12 mouse cellular contexts compared by ENCODE assay signal in genomic region chr2:6261718-6262117, GRCm38 (mm10). TPM values are rescaled to one million over a fixed set of nuclear protein-coding genes. Genes with fewer than 3 reads are reported as not detected.
DNase-seq lines count a peak whose midpoint lies in the region; ATAC-seq lines count a peak whose summit lies in the region.
"Had no signal": no experiment of that assay in that cellular context is flagged by ENCODE, and none has a peak within 500 bp of the region (broad histone marks: within the 10 kb centered on the region; RNA-seq: fewer than 3 reads in every experiment).

No protein-coding gene starts in this region.

- DNase-seq in embryonic facial prominence, embryonic 11.5 days (ENCODE audit: low spot score): no peak
- DNase-seq in frontal cortex, postnatal 14 days (ENCODE audit: low spot score in 2 of 2): no peak
- no peak for DNase-seq in embryo, embryonic 10 days (ENCODE audit: low spot score)
- DNase-seq: cerebellum, postnatal 36 days had no signal

- H3K9ac ChIP-seq in heart, embryonic 12.5 days: no peak overlapping the region
- no peak overlapping the region for H3K9ac ChIP-seq in heart, embryonic 11.5 days (ENCODE audit: low read depth, low read length)
- H3K9ac ChIP-seq in embryonic facial prominence, embryonic 11.5 days (replicated peaks; ENCODE audit: low read length): peak overlapping the region; percentile 1; the same call in 1 of the 2 replicates
- H3K9ac ChIP-seq in hindbrain, embryonic 12.5 days: no peak overlapping the region
- H3K9ac ChIP-seq in midbrain, embryonic 13.5 days (replicated peaks): no peak overlapping the region

- peaks cover 23% of the 10 kb centered on the region for H3K4me1 ChIP-seq in heart, embryonic 12.5 days (replicated peaks)
- H3K4me1 ChIP-seq in heart, embryonic 11.5 days (ENCODE audit: control insufficient read depth, insufficient read depth, low read length): no peaks in the 10 kb centered on the region; the same call in 1 of the 2 replicates
- H3K4me1 ChIP-seq in embryonic facial prominence, embryonic 11.5 days (ENCODE audit: control insufficient read depth, insufficient read depth, low read length): no peaks in the 10 kb centered on the region
- H3K4me1 ChIP-seq in hindbrain, embryonic 12.5 days: peaks cover 6% of the 10 kb centered on the region; the same call in 1 of the 2 replicates
- H3K4me1 ChIP-seq in midbrain, embryonic 13.5 days (replicated peaks): peaks cover 12% of the 10 kb centered on the region

- ATAC-seq in heart, embryonic 12.5 days (ENCODE audit: insufficient number of reproducible peaks, low FRiP score): no peak
- no peak for ATAC-seq in heart, embryonic 11.5 days (replicated peaks; ENCODE audit: insufficient number of reproducible peaks, low FRiP score, low TSS enrichment)
- ATAC-seq in embryonic facial prominence, embryonic 11.5 days (replicated peaks; ENCODE audit: insufficient number of reproducible peaks, low FRiP score, low TSS enrichment, low read depth): no peak
- ATAC-seq in hindbrain, embryonic 12.5 days (ENCODE audit: low FRiP score): no peak
- ATAC-seq in midbrain, embryonic 13.5 days: no peak
- ATAC-seq in cerebellum, adult (ENCODE audit: insufficient number of reproducible peaks, low FRiP score, low TSS enrichment): no peak

- H3K4me3 ChIP-seq in heart, embryonic 12.5 days: no peak overlapping the region
- no peak overlapping the region for H3K4me3 ChIP-seq in heart, embryonic 11.5 days (ENCODE audit: low read depth, low read length)
- no peak overlapping the region for H3K4me3 ChIP-seq in embryonic facial prominence, embryonic 11.5 days (ENCODE audit: low read depth, low read length)
- no peak overlapping the region for H3K4me3 ChIP-seq in hindbrain, embryonic 12.5 days
- H3K4me3 ChIP-seq in midbrain, embryonic 13.5 days (replicated peaks): no peak overlapping the region
- H3K4me3 ChIP-seq: left cerebral cortex, adult 2 months had no signal

- H3K27ac ChIP-seq in heart, embryonic 12.5 days (ENCODE audit: poor library complexity, severe bottlenecking): peak overlapping the region; percentile 48
- H3K27ac ChIP-seq in heart, embryonic 11.5 days (ENCODE audit: low read depth, low read length): no peak overlapping the region
- 0 out of 2 replicates have a peak overlapping the region, but pooled peaks have one; percentile 8 for H3K27ac ChIP-seq in embryonic facial prominence, embryonic 11.5 days (replicated peaks; ENCODE audit: low read depth, low read length)
- H3K27ac ChIP-seq in hindbrain, embryonic 12.5 days: peak overlapping the region; percentile 30
- peak overlapping the region; percentile 80 for H3K27ac ChIP-seq in midbrain, embryonic 13.5 days
- H3K27ac ChIP-seq: kidney, postnatal 0 days; left cerebral cortex, adult 2 months had no signal

- 82% methylated on average over 9 of the region's 9 CpGs for WGBS in heart, embryonic 12.5 days
- WGBS in heart, embryonic 11.5 days (ENCODE audit: insufficient replicate concordance): 81% methylated on average over 9 of the region's 9 CpGs
- 59% methylated on average over 9 of the region's 9 CpGs for WGBS in embryonic facial prominence, embryonic 11.5 days
- 51% methylated on average over 9 of the region's 9 CpGs for WGBS in hindbrain, embryonic 12.5 days
- 29% methylated on average over 9 of the region's 9 CpGs for WGBS in midbrain, embryonic 13.5 days

- H3K36me3 ChIP-seq in heart, embryonic 12.5 days: no peaks in the 10 kb centered on the region
- no peaks in the 10 kb centered on the region for H3K36me3 ChIP-seq in heart, embryonic 11.5 days (ENCODE audit: control insufficient read depth, insufficient read depth, low read length)
- no peaks in the 10 kb centered on the region for H3K36me3 ChIP-seq in embryonic facial prominence, embryonic 11.5 days (replicated peaks; ENCODE audit: control insufficient read depth, insufficient read depth, low read depth, low read length)
- H3K36me3 ChIP-seq in hindbrain, embryonic 12.5 days: no peaks in the 10 kb centered on the region
- H3K36me3 ChIP-seq in midbrain, embryonic 13.5 days: no peaks in the 10 kb centered on the region
- H3K36me3 ChIP-seq: G1E had no signal

- H3K27me3 ChIP-seq in heart, embryonic 12.5 days (replicated peaks): no peaks in the 10 kb centered on the region
- no peaks in the 10 kb centered on the region for H3K27me3 ChIP-seq in heart, embryonic 11.5 days (ENCODE audit: control insufficient read depth, insufficient read depth, low read length)
- no peaks in the 10 kb centered on the region for H3K27me3 ChIP-seq in embryonic facial prominence, embryonic 11.5 days (ENCODE audit: control insufficient read depth, insufficient read depth, low read length)
- H3K27me3 ChIP-seq in hindbrain, embryonic 12.5 days: 0 out of 2 replicates have a peak, but pooled peaks cover 6% of the 10 kb centered on the region
- peaks cover 28% of the 10 kb centered on the region for H3K27me3 ChIP-seq in midbrain, embryonic 13.5 days

- peaks cover 6% of the 10 kb centered on the region for H3K9me3 ChIP-seq in heart, embryonic 12.5 days (replicated peaks)
- H3K9me3 ChIP-seq in heart, embryonic 11.5 days (replicated peaks; ENCODE audit: control insufficient read depth, low read length): no peaks in the 10 kb centered on the region
- no peaks in the 10 kb centered on the region for H3K9me3 ChIP-seq in embryonic facial prominence, embryonic 11.5 days (replicated peaks; ENCODE audit: control insufficient read depth, low read length)
- H3K9me3 ChIP-seq in hindbrain, embryonic 12.5 days (replicated peaks): peaks cover 5% of the 10 kb centered on the region; the same call in 1 of the 2 replicates
- H3K9me3 ChIP-seq in midbrain, embryonic 13.5 days: peaks cover 10% of the 10 kb centered on the region; the same call in 1 of the 2 replicates

- H3K4me2 ChIP-seq in heart, embryonic 12.5 days: no peak overlapping the region
- H3K4me2 ChIP-seq in heart, embryonic 11.5 days: no peak overlapping the region
- no peak overlapping the region for H3K4me2 ChIP-seq in embryonic facial prominence, embryonic 11.5 days (ENCODE audit: low read depth, low read length)
- H3K4me2 ChIP-seq in hindbrain, embryonic 12.5 days (replicated peaks): 0 out of 2 replicates have a peak overlapping the region, but pooled peaks have one; percentile 7
- peak overlapping the region; percentile 1; the same call in 1 of the 2 replicates for H3K4me2 ChIP-seq in midbrain, embryonic 13.5 days (replicated peaks)

RNA-seq across cellular contexts. Expression of gene Echdc3, which starts 48.9 kb away (rescaled TPM):
- 7.3 and 7.5 TPM in 2 replicates for polyA plus RNA-seq in heart, embryonic 12.5 days (2016; fragmentation: Nextera tagmentation; extraction: Ambion mirVana)
- polyA plus RNA-seq in heart, embryonic 11.5 days (2014; fragmentation: Nextera tagmentation; extraction: Ambion mirVana): 6.7 and 8.8 TPM in 2 replicates
- 2.0 and 3.2 TPM in 2 replicates for polyA plus RNA-seq in embryonic facial prominence, embryonic 11.5 days (2014; fragmentation: Nextera tagmentation; extraction: Ambion mirVana)
- polyA plus RNA-seq in hindbrain, embryonic 12.5 days (2016; fragmentation: Nextera tagmentation; extraction: Ambion mirVana): 2.8 and 3.0 TPM in 2 replicates
- polyA plus RNA-seq in midbrain, embryonic 13.5 days (2015; fragmentation: Nextera tagmentation; extraction: Ambion mirVana): 1.9 and 2.3 TPM in 2 replicates
- polyA plus RNA-seq: G1E had no signal

Comparison
In these comparisons a context has a peak if more than half of its experiments do, and no peak if none do; other contexts are left out.
1. H3K4me2 ChIP-seq: peak in hindbrain, embryonic 12.5 days (single experiment) and midbrain, embryonic 13.5 days (single experiment); none in heart, embryonic 12.5 days (single experiment), heart, embryonic 11.5 days (single experiment) and embryonic facial prominence, embryonic 11.5 days (single experiment).